Mouse (Mus musculus): ENCODE data around the gene Col6a2.

The Col6a2 gene

DNA sequence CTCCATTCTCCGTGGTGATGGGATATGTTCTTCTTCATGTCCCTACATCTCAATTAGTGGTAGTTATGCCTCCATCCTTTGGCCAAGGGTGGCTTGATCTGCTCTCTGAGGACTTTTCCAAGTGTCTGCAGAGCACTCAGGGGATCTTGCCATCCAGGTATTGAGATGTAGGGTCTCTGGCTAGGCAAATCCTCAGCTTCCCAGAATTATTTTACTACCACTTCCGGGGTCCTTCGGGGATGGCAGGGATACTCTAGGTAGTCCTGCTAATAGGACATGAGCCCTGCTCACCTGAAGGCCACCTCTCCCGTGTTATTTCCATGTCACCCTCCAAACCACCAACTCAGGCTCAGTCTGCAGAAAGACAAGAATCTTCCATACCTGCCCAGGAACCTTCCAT, 13.2 kb upstream of the Col6a2 start:
- no peak for DNase-seq (ENCODE audit: low read depth, low spot score)

DNA sequence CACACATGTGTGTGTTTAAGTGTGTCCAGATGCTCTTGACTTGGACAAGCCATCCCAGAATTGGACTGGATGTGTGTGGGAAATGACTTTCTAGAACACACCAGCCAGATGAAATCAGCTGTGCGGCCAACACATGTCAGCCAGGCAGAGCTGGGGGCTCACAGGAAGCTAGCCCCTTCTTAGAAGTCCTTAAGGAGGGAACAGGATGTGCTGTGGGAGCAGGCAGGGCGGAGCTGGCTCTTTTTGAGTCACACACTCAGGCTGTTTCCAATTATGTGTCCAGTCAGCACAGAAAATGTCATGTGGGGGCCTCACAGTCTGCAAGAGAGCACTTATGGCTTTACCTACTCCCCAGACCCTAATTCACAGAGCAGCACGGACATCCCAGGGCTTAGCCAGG, 12.6 kb upstream of the Col6a2 start:
- no peak for DNase-seq (ENCODE audit: low read depth, low spot score)

DNA sequence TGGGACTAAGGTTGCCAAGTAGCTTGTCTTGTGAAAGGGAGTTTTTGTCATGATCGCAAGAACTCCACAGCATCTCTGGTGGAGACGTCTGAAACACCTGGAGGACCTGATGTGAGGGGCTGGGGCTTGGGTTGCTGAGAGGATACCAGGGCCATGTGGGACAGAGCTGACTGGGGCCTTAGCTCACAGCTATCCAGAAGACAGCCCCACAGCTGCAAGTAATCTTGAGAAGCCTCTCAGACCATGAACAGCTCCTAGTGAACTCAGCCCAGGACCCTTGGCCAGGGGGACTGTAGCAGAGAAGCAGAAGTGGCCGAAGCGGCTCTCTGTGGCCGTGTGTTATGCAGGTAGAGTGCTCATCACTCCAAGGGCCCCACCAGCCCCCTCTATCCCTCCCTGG, 11.2 kb upstream of the Col6a2 start:
- no peak for DNase-seq (ENCODE audit: low read depth, low spot score)

DNA sequence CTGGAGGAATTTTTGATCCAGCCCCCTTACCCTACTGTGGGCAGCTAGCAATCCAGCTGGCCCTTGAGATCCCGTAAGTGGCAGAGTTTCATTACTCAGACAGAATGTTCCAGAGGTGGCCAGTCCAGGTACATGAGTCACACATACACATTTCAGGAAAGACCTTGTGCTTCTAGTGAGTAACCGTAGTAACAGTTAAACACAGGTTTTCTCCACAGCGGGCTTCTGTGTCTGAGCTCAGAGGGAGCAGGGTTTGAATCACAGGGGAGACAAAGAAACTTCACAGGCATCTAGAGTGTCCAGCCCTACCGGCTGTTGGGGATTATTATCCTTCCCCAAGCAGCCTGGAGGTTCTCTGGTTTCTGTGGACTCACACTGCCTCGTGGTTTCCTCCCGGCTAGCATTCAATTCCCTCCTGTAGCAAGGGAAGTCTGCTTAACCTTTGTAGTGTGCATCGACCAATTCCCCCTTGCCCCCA, 10.7 kb upstream of the Col6a2 start:
- DNase-seq (ENCODE audit: low read depth, low spot score), result no peak

DNA sequence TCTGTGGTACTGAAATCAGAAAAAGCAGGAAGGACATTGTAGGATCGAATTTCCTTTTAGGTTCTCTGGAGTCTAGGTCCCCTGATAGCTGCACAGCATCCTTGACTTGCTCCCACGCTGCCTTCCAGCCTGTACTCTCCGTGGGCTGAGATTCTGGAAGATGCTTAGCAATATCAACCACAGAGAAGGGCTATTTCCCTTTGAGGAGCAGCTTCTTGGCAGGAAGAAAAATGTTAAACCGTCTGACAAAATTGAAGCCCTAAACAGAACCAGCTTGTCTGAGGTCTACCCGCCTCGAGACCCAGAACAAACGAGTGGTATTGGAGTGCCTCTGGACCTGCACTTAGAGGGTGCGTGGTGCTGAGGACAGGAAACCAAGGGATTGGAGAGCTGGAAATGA, 9.2 kb upstream of the Col6a2 start:
- no peak for DNase-seq (ENCODE audit: low read depth, low spot score)

DNA sequence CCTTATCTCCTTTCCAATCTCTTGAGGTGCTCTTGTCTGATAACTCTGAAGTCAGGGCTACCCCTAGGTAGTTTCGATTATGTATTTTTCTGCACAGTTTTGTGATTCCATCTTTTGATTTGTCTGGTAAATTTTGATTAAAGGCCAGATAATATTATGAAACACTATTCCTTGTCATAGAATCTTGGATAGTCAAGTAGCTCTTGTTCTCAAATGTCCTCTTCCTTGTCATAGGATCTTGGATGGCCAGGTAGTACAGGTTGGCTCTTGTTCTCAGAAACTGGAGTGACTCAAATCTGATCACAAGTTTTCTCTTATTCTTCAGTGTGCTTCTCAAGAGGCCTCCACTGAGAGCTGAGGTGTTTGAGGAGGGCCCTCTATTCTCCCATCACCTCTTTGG, 7.2 kb upstream of the Col6a2 start:
- DNase-seq (ENCODE audit: low read depth, low spot score), result no peak

DNA sequence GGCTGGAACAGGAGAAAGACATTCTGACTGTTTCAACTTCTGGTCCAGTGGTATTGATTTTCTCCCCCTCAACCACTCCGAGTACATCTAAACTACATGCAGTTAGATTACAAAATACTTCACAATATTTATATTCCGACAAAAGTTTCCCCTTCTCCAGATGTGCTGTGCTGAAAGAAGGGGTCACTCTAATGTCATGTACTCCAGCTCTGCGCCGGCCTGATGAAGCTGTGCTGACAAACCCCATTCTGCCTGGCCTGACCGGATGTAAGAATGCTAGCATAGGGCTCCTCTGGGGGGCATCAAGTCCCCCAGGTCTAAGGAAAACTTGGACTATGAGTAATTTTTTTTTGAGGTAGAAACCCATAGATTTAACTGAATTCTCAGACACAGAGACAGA, 4.3 kb upstream of the Col6a2 start:
- no peak for DNase-seq (ENCODE audit: low read depth, low spot score)

DNA sequence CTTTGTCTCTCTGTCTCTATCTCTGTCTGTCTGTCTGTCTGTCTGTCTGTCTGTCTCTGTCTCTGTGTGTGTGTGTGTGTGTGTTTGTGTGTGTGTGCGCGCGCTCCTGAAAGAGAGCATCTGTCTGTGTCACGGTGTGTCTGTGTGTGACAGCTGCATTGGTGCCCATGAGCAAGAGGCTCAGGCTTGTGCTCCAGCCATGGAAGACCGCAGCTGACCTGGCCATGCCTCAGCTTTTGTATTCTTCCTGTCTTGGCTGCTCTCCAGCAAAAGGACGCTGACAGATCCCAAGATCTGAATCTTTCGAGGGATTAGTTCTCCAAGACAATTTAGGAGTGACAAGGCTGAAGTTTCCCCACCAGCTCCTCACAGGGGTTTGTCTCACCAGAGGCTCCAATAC, 1.5 kb upstream of the Col6a2 start:
- DNase-seq (ENCODE audit: low read depth, low spot score), result no peak

DNA sequence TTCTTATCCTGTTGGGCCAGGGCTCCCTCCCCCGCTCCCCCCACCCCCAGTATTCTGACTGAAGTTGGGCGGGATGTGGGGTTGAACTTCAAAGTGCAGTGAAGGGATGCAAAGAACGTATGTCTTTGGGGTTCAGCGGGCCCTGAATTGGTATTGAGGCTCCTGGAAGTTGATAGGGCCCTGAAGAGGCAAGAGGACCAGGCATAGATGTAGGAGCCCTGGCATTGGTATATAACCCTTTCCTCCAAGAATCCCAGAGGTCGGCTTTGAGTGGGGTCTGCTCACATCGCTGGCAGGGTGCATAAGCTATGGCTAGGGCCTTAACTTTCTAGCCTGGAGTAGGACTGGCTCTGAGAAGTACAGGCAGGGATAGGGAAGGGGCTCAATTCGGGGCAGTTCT, 304 bp upstream of the Col6a2 start:
- DNase-seq (ENCODE audit: low read depth, low spot score), result no peak

DNA sequence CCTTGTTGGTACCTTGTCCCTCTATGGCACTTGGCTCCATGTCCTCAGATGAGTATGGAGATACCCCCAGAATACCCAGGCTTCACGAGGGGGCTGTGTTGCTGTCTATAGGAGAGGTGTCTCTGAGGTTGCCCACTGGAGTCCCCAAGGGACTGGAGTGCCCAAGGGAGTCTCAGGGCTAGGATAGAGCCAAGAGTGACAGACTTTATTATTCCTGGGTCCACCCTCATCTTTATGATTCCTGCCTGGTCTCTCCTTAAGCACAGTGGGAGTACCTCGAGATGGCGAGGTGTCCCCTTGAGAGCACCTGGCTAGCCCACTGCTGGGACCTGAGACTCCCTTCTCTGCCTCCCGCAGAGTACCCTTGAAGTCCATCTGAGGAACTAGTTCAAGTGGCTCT, 1.0 kb downstream of the Col6a2 start:
- DNase-seq (ENCODE audit: low read depth, low spot score), result no peak

DNA sequence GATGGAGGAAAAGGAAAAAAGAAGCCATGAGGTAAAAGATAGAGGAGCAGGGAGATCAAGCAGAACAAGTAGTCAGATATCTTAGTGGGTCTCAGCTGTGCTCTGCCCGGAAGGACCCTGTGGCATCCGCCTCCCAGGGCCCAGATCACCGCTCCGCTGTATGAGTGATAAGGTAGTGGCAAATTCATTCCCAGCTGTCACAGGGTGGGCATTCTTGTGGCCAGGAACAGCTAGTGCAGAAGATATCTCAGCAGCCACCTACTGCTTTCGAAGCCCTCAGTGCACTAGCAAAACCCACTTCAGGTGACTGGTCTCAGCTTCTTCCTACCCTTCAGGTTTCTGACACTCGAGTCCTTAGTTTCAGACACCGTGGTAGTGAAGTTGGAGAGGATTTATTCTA, 11.0 kb downstream of the Col6a2 start:
- no peak for DNase-seq (ENCODE audit: low read depth, low spot score)

DNA sequence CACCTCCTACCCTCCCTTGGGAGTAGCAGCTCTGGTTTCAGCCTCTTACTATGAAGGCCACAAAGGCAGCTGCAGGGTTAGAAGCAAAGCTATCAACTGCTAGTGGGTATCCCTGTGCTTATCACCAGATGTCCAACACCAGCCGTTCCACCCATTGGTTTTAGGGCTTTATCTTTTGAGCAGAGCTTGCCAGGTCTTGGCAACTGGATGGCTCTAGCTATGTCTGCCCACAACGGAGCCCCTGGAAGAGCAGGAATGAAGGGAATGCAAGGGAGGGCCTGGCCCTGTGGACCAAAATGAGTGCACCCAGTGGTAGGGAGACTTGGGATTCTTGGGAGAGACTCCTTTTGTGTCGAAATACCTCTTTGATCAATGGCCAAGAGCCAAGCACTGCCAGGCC, 20.7 kb downstream of the Col6a2 start:
- DNase-seq (ENCODE audit: low read depth, low spot score), result no peak

DNA sequence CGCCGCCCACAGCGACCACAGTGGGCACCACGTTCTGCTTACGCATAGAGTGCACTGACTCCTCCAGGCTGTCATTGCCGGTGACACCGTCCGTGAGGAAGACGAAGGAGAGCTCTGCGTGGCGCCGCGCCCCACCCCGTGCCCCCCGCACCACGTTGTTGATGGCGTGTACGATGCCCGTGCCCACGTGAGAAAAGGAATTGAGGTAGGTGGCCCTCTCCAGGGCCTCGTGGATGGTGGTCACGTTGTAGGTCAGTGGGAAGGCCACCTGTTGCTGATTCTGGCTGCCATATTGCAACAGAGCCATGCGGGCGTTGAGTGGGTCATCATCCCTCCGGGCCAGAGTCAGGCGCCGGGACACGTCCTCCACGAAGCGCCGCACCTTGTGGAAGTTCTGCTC, 27.1 kb downstream of the Col6a2 start:
- no peak for DNase-seq (ENCODE audit: low read depth, low spot score)

DNA sequence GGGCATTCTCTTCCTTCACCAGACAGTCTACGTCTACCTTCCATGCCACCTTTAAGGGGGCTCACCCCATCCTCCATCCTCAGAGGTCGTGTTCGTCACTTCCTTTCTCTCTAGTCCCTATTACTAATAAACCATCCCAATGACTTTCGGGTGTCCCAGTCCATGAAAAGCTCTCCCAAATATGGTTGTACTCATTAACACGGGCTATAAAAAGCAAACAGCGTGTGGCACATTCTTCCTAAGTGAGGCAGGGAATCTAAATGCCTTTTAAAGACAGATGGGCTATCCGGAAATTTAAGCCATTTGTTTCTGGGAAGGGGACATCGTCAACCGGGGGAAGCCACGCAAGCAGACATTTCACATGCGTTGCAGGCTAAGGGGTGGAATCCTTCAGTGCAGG, 33.2 kb downstream of the Col6a2 start:
- DNase-seq (ENCODE audit: low read depth, low spot score), result no peak

DNA sequence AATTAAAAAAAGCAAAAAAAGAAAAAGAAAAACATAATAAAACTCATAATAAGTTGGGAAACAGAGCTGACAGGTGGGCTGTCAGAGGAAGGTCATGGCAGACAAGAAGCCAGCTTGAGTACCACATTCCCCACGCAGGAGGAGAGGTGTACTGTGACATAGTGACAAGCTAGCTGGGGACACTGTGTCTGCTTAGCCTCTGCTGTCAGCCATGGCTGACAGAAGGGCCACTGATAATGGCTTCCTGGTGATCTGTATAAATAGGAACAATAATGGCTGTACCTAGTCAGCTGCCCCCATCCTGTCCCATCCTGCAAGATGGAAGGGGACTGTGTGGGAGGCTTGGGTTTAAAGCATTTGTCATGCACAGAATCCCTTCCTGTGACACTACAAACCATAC, 37.2 kb downstream of the Col6a2 start:
- no peak for DNase-seq (ENCODE audit: low read depth, low spot score)

DNA sequence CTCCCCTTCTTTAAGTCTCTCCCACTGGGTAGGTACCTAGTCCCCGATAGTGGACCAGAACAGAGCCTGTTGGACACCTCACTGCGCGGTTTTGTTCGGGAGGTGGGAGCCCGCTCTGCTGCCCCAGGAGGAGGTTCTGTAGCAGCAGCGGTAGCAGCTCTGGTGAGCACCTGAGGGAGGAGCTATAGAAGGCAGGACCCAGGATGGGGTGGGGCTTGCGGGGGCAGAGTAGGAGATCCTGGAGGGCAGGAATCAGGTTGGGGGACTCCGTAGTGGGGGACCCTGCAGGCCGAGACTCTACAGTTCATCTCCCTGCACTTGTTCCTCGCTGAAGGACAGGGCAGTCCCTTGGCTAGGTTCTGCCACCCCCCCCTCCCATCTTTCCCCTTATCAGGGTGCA, 39.3 kb downstream of the Col6a2 start:
- no peak for DNase-seq (ENCODE audit: low read depth, low spot score)

DNA sequence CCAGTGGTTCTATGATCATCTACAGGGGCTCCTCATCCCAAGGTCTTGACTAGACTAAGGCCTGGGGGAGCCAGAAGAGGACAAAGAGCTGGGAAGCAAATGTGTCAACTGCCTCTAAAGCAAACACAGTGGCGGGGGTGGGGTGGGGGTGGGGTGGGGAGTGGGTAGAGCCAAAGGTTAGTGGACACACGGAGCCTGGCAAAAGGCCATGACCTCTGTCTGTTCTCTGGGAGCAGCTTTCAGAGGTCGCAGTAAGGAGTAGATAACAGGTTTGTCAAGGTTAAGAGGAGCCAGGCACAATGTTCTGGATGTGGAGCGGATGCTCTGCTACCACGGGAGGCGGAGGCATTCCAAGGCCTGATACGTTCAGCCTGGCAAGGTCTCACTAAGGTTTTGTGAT, 46.5 kb downstream of the Col6a2 start:
- DNase-seq (ENCODE audit: low read depth, low spot score), result no peak

DNA sequence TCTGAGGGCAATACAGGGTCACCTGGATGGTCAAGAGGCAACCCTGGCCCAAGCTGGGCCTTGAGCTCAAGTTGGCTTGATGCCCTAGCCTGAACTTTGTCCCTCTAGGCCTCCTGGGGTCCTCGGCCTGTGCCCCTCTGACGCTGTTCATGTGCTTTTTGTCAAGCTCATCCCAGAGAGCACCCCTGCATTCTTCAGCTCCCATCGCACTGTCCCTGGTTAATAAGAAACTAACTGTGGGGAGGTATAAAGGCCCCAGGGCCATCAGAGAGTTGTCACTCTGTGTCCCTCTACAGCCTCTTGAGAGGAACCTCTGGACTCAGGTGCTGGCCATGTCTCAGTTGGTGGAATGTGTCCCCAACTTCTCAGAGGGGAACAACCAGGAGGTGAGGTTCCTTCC, 48.1 kb downstream of the Col6a2 start, which contains the start of gene Ftcd:
Ftcd (plus strand) TSS at position 275 of the 400 bp plus-strand sequence.
- no peak for DNase-seq (ENCODE audit: low read depth, low spot score)

DNA sequence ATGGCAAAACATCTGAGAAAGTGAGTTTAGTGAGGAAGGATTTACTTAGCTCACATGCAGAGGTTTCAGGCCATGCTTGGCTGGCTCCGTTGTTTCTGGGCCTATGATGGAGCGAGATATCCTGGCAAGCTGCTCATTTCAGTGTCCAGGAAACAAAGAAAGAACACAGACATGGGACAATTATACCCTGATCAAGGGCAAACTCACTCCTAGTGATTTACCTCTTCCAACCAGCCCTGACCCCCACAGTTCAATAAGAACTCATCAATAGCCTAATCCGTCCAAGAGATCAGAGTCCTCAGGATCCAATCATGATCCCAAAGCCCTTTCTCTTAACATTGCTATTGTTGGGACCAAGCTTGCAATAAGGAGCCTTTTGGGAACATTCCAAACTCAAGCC, 51.3 kb downstream of the Col6a2 start:
- DNase-seq (ENCODE audit: low read depth, low spot score), result no peak

DNA sequence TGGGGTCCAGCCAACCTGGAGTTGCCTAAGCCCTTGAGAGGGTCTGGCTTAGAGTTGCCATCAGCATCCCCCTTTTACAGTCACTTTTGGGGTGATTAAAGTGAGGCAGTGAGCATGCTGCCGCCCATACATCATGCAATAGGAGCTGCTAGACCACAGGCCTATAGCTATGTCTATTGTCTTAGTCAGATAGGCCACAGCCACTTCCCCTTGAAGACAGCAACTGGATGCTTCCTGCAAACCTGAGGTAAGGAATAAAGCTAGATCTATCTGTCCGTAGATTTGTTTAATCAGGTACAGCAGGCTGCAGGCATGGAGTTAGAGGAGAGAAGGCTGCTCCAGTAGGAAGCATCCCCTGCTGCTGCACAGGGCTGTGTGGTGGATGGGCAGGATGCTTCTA, 52.4 kb downstream of the Col6a2 start:
- DNase-seq (ENCODE audit: low read depth, low spot score), result no peak

DNA sequence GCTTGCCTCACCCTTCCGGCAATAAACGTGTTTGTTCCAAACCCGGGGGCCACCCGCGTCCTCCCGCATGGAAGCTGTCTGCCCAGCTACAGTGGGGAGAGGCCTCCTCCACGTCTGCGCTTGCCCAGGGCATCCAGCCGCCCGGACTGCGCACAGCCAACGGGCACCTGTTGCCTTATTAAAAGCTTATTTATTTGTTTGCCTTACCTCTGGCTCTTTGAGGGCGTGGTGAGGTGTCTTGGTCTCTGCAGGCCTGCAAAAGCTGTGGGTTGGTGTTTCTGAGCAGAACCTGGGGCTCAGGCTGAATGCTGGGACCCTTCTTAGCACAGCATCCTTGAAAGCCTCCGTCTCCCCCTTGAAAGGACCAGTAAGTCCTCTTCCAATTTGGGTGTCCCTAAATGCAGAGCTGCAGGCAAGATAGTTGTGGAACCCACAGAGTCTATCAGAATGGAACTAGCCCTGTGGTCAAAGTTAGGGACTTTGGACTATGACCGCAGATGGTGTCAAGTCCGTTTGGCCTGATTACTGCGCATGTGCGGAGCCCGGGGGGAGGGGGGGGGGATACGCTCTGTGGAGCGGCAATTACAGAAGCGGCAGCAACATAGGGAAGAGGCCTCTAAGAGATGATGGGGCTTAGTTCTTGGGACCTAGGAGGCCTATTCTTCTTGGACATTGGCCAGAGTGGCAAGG, 53.3 kb downstream of the Col6a2 start:
- DNase-seq (ENCODE audit: low read depth, low spot score), result no peak

DNA sequence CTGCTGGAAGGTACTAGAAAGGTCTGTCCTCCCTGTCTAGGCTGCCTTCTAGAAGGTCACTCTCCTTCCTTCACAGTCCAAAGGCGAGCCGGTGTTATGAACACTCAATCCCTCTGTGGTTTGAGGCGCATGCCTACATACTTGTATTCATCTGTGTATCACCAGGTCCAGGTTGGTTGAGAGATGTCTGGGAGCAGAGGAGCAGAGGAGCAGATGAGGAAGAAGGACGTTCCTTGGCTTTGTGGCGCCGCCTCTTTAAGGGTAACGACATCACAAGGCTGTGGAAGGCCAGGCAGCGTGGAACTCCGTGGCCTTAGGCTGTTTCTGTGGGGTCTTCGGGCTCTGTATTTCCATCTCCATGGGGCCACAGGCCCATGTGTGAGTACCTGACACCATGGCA, 61.5 kb downstream of the Col6a2 start, which contains the start of gene Spatc1l:
Spatc1l (plus strand) TSS at position 301 of the 400 bp plus-strand sequence.
- DNase-seq (ENCODE audit: low read depth, low spot score), result no peak

DNA sequence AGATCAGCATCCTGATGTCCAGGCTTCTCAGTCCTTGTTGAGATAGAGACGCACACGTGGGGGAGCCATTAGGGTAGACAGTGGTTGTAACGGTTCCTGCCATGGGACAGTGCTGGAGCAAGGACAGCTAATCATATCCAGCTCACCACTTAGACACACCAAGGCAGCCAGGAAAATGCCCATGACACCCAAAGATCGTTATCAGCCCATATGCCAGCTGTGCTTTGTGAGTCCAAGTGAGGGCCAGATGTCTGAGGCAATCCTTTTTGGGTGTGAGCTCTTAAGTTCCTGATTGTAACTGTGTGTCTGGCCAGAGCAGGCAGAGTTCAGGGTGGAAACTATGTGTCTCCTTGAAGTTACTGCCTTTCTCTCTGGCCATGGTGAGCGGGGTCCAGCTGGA, 69.4 kb downstream of the Col6a2 start:
- DNase-seq (ENCODE audit: low read depth, low spot score), result no peak

DNA sequence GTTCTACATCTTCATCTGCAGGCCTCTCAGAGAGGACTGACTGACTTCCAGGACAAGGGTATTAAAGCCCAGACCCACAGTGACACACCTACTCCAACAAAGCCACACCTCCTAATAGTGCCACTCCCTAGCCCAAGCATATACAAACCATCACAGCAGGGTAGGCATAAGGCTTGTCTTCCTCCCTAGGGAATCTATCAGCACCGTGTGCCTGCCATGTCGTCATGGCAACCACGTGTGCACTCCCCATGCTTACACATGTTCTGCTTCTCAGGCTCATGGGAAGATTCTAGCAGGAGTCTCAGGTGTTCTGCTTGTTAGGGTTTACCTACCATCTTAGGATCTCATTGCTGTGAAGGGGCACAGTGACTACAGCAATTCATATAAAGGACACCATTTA, 71.9 kb downstream of the Col6a2 start:
- no peak for DNase-seq (ENCODE audit: low read depth, low spot score)
